Mouse (Mus musculus) heart, adult 2 months (tissue): ENCODE data around the gene Lpcat4.

ENCODE experiments used
- CTCF ChIP-seq: fragments of 200-600 bp; IDR thresholded peaks from 2 replicates; pipeline ENCODE4 v1.8.1; 2022; ENCODE audit warnings: antibody characterized with exemption, mild to moderate bottlenecking, moderate library complexity
- EP300 ChIP-seq: fragments of 200-500 bp; IDR thresholded peaks from 2 replicates; pipeline ENCODE4 v1.6.1; 2011; ENCODE audit warnings: low read depth, low read length, control low read depth; ENCODE audit not compliant: insufficient read depth

- TF ChIP-seq EP300 (no peak), CTCF (no peak)
Observed at GRCm38 (mm10) chr2:112249780-112250453, 10.6 kb downstream of the Lpcat4 start.
